Mouse (Mus musculus) left cerebral cortex, postnatal 10 days (tissue): ENCODE measurements around the gene Rinl. TPM values are rescaled to one million over a fixed set of nuclear protein-coding genes. Genes with fewer than 3 reads are reported as not detected.

Source experiments
- DNase-seq, 2 experiments: peaks; one replicate each; pipeline ENCODE4 v3.0.0; 2021 to 2022; ENCODE audit warnings: low spot score in 2 of 2, mixed read lengths in 1 of 2; ENCODE audit errors: extremely low spot score in 1 of 2
- intact Hi-C: fragments of 180-260 bp; cut with DNase I; formaldehyde crosslinking; loops from one replicate; pipeline ENCODE4 v1.15.1; 2025
- total RNA-seq, 2 experiments: library from RNA; stranded (reverse); gene quantifications; 2 replicates each; pipeline ENCODE4 v1.2.3; 2021

The Rinl gene
- total RNA-seq: 1 to 10 TPM in 1 of 2 experiments, under 1 TPM in 1; 0.83 to 3.5 TPM

DNA sequence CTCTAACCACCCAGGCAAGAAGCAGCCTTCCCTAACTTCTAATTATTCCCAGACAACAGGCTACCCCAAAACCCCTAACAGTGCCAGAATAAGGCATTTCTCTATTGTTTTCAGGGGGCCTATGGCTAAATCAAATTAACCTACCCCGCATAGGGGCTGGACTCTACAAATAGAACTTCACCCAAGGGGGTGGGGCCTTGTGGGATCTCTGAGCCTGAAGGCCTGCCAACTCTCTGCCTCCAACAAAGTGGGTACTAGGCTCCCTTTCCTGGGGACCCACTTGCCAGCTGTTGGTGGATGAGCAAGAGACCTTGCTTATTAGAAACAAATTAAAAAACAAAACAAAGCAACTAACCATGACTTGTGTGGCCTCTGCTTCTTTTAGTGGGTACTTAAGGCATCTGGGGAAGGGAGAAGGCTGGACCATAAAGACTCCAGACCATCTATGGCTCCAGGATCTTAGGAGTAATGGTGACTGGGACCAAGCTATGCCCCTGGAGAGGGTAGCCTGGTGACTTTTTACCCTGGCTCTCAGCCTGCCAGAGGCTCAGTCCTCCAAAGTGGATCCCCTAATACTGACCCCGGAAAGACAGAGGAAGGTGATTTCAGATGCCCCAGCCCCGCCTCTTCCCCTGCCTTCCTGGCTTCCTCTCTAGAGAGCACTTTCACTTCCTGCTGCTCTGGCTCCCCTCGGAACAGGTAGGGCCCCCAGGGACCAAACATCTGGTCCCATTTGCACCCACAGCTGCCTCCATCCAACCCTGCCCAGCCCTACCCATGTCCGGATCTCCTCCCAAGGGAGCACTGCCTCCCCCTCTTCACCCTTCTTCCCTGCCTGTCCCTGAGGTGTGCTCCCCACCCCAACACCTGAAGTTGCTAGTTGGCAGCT, at the start of gene Rinl:
Gene Rinl (plus strand): TSS at position 663 of the 889 bp plus-strand sequence.
- intact Hi-C loops: loop anchor here (10.0 kb wide), 1 partner anchor 176 kb away; the partner anchor contains the start of gene Actn4

GRCm38 (mm10) chr7:28739829-28740228, 48.9 kb upstream of the Rinl start:
- peak in 1 of 2 experiments; percentile 36 for DNase-seq

More for the DNA sequence above, at the start of gene Rinl:
- no peak for DNase-seq

GRCm38 (mm10) chr7:28740949-28741348, 47.8 kb upstream of the Rinl start:
- DNase-seq: no peak
- intact Hi-C loops: no loop called here

More at GRCm38 (mm10) chr7:28739829-28740228, 48.9 kb upstream of the Rinl start:
- intact Hi-C loops: no loop called here

DNA sequence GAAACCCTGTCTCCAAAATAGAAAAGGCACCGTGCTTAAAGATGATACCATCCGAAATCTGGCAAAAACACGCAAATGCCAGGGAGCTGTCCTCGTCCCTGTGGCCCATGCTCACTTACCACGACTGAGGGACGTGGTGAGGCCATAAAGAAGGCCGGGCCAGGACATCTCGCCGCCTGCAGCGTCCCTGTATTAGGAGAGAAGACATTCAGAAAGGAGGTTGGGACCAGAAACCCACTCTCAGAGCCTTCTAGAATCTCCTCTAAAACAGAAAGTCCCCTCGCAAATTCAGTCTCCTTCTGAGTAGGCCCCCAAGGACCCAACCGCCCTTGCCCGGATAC, 47.4 kb upstream of the Rinl start:
- no peak for DNase-seq
- intact Hi-C loops: no loop called here

DNA sequence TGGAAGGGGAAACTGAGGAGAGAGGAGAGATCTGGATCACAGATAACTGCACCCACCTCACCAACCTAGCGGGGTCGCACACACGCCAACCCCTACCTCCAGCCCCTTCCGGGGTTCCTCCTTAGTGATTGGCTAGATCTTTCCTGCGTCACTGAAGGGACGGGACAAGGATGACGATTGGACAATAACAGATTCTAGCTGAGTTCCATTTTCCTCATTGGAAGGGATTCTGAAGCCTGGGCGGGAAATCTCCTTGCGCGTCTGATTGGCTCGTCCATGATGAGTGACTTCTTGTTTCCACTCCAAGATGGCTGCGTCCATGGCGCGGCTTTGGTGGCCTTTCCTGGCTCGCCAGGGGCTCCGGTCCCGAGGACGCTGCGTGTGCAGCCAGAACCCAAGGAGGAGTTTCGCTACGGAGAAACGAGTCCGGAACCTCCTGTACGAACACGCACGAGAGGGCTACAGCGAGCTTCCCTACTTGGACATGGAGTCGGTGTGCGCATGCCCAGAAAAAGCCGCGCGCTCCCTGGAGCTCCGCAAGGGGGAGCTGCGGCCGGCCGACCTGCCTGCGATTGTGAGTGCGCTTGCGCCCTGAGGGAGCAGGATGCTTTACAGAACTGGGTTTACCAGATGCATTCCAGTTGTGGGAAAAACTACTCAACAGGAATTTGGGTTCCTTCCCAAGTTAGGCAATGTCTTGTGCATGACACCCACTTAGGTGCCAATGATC, 46.9 kb upstream of the Rinl start, which contains the start of the genes Mrps12 and Sars2:
Gene Mrps12 (minus strand): TSS at position 112 of the 730 bp plus-strand sequence.
Gene Sars2 (plus strand): TSS at position 284 of the 730 bp plus-strand sequence.
- intact Hi-C loops: no loop called here
- peak; percentile 93 to 98 for DNase-seq

DNA sequence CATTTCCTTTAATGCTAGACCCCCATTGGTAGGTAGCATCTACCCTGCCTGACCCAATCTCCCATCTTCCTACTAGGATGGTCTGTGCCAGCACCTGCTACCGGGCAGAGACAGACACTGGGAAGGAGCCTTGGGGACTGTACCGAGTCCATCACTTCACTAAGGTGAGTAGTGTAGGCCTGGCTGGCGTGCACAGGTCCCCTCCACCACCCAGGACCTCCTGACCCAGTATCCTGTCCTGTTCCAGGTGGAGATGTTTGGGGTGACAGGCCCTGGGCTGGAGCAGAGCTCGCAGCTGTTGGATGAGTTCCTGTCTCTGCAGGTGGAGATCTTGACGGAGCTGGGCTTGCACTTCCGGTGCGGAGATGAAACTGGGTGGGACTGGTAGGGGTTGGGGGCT, 38.8 kb upstream of the Rinl start:
- intact Hi-C loops: no loop called here
- no peak for DNase-seq

- intact Hi-C loops: no loop called here
- DNase-seq: peak in 1 of 2 experiments; percentile 62
These were observed 32.7 kb upstream of the Rinl start, which contains the start of gene Ccer2 for GRCm38 (mm10) chr7:28756079-28756478. Gene Ccer2, plus strand, starts transcription at chr7:28756174.

- intact Hi-C loops: no loop called here
These were observed 30.1 kb upstream of the Rinl start for GRCm38 (mm10) chr7:28758623-28759022.

DNA sequence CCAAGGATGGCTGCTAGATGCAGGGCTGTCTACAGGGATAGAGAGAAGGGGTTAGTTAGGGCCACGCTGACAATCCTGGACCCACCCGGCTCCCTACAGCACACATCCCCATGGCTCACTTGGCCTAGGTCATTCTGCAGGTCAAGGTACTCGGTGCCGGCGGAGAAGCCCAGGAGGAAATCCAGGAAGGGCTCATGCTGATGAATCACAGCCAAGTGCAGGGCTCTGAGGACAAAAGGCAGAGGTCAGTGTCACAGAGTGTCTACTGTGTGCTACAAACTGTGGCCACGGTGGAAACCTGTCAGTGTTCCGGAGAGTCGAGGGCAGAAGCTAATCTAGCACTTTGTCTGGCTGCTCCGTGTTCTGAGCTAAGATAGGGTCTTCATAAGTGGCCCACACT, 26.9 kb upstream of the Rinl start:
- intact Hi-C loops: no loop called here
- DNase-seq: no peak

More at GRCm38 (mm10) chr7:28758623-28759022, 30.1 kb upstream of the Rinl start:
- DNase-seq: no peak

DNA sequence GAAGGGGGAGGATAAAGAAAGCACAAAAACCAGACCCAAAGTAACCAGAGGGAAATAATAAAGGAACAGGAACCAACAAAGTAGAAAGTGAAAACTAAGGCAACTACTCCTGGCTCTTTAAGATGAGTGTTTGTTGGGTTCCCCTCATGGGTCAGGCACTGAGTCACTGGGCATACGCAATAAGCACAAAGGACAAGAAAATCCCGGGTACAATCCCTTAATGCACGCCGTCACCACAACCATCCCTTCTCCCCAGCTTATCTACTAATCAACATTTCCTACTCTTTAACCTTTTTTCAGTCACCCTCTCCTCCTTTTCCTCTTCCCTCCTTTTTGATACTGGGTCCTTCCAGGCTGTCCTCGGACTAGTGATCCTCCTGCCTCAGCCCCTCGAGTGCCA, 23.6 kb upstream of the Rinl start:
- intact Hi-C loops: no loop called here
- DNase-seq: no peak

DNA sequence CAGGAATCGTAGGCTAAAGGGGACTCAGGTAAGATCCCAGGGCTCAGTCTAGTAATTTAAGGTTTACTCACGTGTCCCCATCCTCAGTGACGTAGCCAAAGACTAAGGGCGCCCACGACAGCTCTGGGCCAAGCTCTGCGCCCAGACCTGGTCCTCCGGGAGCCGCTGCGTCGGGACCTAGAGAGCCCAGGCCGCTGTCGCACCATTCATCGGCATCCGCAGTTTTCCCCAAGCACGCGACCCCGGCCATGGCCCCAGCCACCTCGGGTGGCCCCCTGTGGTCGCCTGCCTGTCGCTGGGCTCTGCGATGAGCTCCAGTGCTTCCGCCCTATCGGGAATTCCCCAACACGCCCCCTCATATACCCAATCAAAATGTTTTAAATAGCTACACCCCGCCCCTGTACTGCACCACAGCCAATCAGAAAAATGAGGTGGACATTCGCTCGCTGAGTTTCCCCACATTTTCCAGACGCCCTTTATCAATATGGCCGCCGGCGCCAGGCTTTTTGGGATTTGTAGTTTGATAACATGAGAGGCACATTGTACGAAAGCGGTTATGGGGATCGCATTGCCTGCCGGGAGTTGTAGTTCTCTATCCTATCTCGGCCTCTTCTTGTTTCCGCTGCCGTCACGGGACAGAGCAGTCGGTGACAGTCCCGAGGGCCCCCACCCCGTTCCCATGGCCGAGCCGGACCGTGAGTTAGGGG, 22.4 kb upstream of the Rinl start, which contains the start of gene Sirt2:
Gene Sirt2 (plus strand): TSS at position 563 of the 707 bp plus-strand sequence.
- DNase-seq: peak; percentile 97 to 99
- intact Hi-C loops: no loop called here

- DNase-seq: no peak
- intact Hi-C loops: no loop called here
These were observed 21.9 kb upstream of the Rinl start for GRCm38 (mm10) chr7:28766910-28767309.

GRCm38 (mm10) chr7:28767462-28767965, 21.3 kb upstream of the Rinl start, which contains the start of gene Nfkbib:
Gene Nfkbib, minus strand, starts transcription at chr7:28767512.
- intact Hi-C loops: no loop called here
- DNase-seq: no peak

GRCm38 (mm10) chr7:28769414-28769958, 19.3 kb upstream of the Rinl start:
- intact Hi-C loops: no loop called here
- no peak for DNase-seq

- intact Hi-C loops: no loop called here
- no peak for DNase-seq
These were observed 18.5 kb upstream of the Rinl start for GRCm38 (mm10) chr7:28770309-28770708.

DNA sequence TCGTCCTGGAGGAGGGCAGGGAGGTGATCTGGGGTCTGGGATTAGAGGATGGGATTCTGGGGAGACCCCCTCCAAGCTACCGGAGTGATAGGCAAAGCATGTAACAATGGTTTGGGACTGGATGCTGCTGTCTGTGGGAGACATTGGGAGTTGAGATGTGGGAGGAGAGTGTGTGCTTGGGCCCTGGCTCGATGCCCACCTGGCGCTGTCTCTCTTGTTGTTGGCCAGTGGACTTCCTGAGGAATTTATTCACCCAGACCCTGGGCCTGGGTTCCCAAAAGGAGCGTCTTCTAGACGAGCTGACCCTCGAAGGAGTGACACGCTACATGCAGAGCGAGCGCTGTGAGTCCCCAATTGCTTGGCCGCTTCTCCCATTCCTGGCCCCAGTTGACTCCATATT, 16.9 kb upstream of the Rinl start:
- DNase-seq: peak in 1 of 2 experiments; percentile 65
- intact Hi-C loops: no loop called here

DNA sequence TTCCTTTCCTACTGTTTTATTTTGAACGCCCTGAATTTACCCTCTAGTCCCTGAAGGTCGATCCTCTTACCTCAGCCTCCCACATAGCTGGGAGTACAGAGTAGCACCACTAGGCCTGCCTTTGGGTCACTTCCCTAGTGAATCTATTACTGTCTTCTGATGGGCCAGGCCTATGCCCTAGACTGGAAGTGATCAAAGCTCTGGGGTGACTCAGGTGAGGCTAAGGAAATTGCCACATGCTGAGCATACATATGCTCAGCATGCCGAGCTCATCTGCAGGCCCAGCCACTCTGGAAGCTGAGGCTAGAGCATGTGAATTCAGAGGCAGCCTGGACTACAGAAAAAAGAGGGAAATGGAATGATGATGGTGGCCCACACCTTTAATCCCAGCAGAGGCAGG, 15.6 kb upstream of the Rinl start:
- intact Hi-C loops: no loop called here
- no peak for DNase-seq

DNA sequence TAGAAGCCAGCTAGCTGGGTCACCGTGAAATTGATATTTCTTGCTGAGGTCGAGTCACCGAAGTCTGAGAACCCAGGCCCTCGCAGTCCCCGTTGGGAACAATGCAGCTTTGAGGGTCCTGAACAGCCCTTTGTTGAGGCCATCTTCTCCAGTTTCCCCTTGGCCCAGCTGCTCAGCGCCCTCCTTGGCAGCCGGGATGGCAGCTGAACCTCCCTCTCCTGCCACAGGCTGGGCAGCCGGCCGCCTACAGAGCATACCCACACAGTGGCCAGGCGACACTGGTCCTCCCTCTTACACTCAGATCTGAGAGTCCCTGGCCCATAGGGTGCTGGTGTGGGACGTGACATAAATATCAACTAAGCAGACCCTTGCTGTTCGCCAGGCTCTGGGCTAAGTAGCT, 14.6 kb upstream of the Rinl start:
- DNase-seq: peak in 1 of 2 experiments; percentile 63
- intact Hi-C loops: no loop called here
